Mouse (Mus musculus) MEL (cell line): ENCODE results near the gene Tmem199. TPM values are rescaled to one million over a fixed set of nuclear protein-coding genes. Genes with fewer than 3 reads are reported as not detected.

ENCODE experiments used
- DNase-seq: peaks from one replicate; pipeline ENCODE4 v3.0.0; 2011; ENCODE audit warnings: low read depth, low spot score
- H3K27ac ChIP-seq: 2 replicates; pipeline ENCODE4 v1.5.1; 2012; ENCODE audit warnings: low read depth, mild to moderate bottlenecking, control low read depth, low read length, moderate library complexity; ENCODE audit not compliant: control insufficient read depth
- H3K27me3 ChIP-seq, 2 experiments: fragments of 150-350 bp in 1 of 2; sonication (generic) in 1 of 2; 2 replicates each; pipeline ENCODE4 v1.6.1; 2012; ENCODE audit warnings: low read length in 2 of 2, mild to moderate bottlenecking in 2 of 2, improper control_type of control experiment in 1 of 2, moderate library complexity in 1 of 2; ENCODE audit not compliant: insufficient read depth in 2 of 2, control insufficient read depth in 1 of 2
- H3K36me3 ChIP-seq, 2 experiments: 2 replicates each; pipeline ENCODE4 v1.6.1; 2012 to 2014; ENCODE audit warnings: low read length in 2 of 2, improper control_type of control experiment in 1 of 2, inconsistent platforms in 1 of 2, mild to moderate bottlenecking in 1 of 2; ENCODE audit not compliant: insufficient read depth in 2 of 2, control insufficient read depth in 1 of 2
- H3K4me1 ChIP-seq, 2 experiments: fragments of 150-350 bp in 1 of 2; sonication (generic) in 1 of 2; 2 replicates each; pipeline ENCODE4 v1.6.1; 2012; ENCODE audit warnings: low read length in 2 of 2, improper control_type of control experiment in 1 of 2, mild to moderate bottlenecking in 1 of 2; ENCODE audit not compliant: insufficient read depth in 2 of 2, control insufficient read depth in 1 of 2
- H3K4me3 ChIP-seq, 2 experiments: fragments of 150-350 bp in 1 of 2; sonication (generic) in 1 of 2; 2 replicates each; pipeline ENCODE4 v1.5.1; 2012; ENCODE audit warnings: low read depth in 2 of 2, low read length in 2 of 2, mild to moderate bottlenecking in 2 of 2, moderate library complexity in 2 of 2, control low read depth in 1 of 2, improper control_type of control experiment in 1 of 2; ENCODE audit not compliant: control insufficient read depth in 1 of 2, insufficient read depth in 1 of 2
- H3K79me2 ChIP-seq: 2 replicates; pipeline ENCODE4 v1.6.1; 2012; ENCODE audit warnings: mild to moderate bottlenecking, low read length, moderate library complexity; ENCODE audit not compliant: control insufficient read depth, poor library complexity, insufficient read depth
- H3K9ac ChIP-seq: 2 replicates; pipeline ENCODE4 v1.6.1; 2012; ENCODE audit warnings: low read depth, mild to moderate bottlenecking, control low read depth, low read length, moderate library complexity; ENCODE audit not compliant: control insufficient read depth, poor library complexity, severe bottlenecking
- H3K9me3 ChIP-seq: fragments of 150-350 bp; sonication (generic); replicated peaks from 2 replicates; pipeline ENCODE4 v1.6.1; 2012; ENCODE audit warnings: mild to moderate bottlenecking, low read length, improper control_type of control experiment, moderate library complexity; ENCODE audit not compliant: insufficient read depth
- BHLHE40 ChIP-seq: IDR thresholded peaks from 2 replicates; pipeline ENCODE4 v1.6.1; 2012; ENCODE audit warnings: low read depth, mild to moderate bottlenecking, inconsistent platforms, low read length, improper control_type of control experiment, borderline replicate concordance
- CHD1 ChIP-seq: IDR thresholded peaks from 2 replicates; pipeline ENCODE4 v1.6.1; 2012; ENCODE audit warnings: low read depth, mild to moderate bottlenecking, inconsistent platforms, low read length, improper control_type of control experiment
- E2F4 ChIP-seq: IDR thresholded peaks from 2 replicates; pipeline ENCODE4 v1.6.1; 2011; ENCODE audit warnings: low read depth, low read length, improper control_type of control experiment, borderline replicate concordance
- EP300 ChIP-seq, 2 experiments: IDR thresholded peaks; 2 replicates each; pipeline ENCODE4 v1.6.1; 2011; ENCODE audit warnings: improper control_type of control experiment in 2 of 2, low read length in 2 of 2, low read depth in 1 of 2, mild to moderate bottlenecking in 1 of 2
- ETS1 ChIP-seq: IDR thresholded peaks from 2 replicates; pipeline ENCODE4 v1.6.1; 2012; ENCODE audit warnings: low read depth, mild to moderate bottlenecking, inconsistent platforms, low read length, improper control_type of control experiment, moderate library complexity
- HCFC1 ChIP-seq: IDR thresholded peaks from 2 replicates; pipeline ENCODE4 v1.6.1; 2012; ENCODE audit warnings: low read depth, mild to moderate bottlenecking, inconsistent platforms, low read length, improper control_type of control experiment, moderate library complexity
- JUND ChIP-seq: IDR thresholded peaks from 2 replicates; pipeline ENCODE4 v1.6.1; 2011; ENCODE audit warnings: low read depth, mild to moderate bottlenecking, improper control_type of control experiment, low read length
- MAFK ChIP-seq: IDR thresholded peaks from 2 replicates; pipeline ENCODE4 v1.6.1; 2011; ENCODE audit warnings: low read depth, mild to moderate bottlenecking, low read length, improper control_type of control experiment, borderline replicate concordance
- MAX ChIP-seq: IDR thresholded peaks from 2 replicates; pipeline ENCODE4 v1.6.1; 2011; ENCODE audit warnings: low read length, improper control_type of control experiment
- MXI1 ChIP-seq: IDR thresholded peaks from 2 replicates; pipeline ENCODE4 v1.6.1; 2011; ENCODE audit warnings: mild to moderate bottlenecking, low read depth, low read length, improper control_type of control experiment
- MYC ChIP-seq: IDR thresholded peaks from 2 replicates; pipeline ENCODE4 v1.6.1; 2011; ENCODE audit warnings: low read depth, mild to moderate bottlenecking, low read length, improper control_type of control experiment, moderate library complexity
- POLR2AphosphoS2 ChIP-seq: IDR thresholded peaks from 2 replicates; pipeline ENCODE4 v1.6.1; 2011; ENCODE audit warnings: low read length, improper control_type of control experiment
- RAD21 ChIP-seq: IDR thresholded peaks from 2 replicates; pipeline ENCODE4 v1.6.1; 2011; ENCODE audit warnings: mild to moderate bottlenecking, low read depth, low read length, improper control_type of control experiment
- TAL1 ChIP-seq: IDR thresholded peaks from 2 replicates; pipeline ENCODE4 v1.6.1; 2012; ENCODE audit warnings: mild to moderate bottlenecking, inconsistent platforms, low read length, moderate library complexity, mixed read lengths
- TBP ChIP-seq: IDR thresholded peaks from 2 replicates; pipeline ENCODE4 v1.8.0; 2011; ENCODE audit warnings: low read depth, low read length, improper control_type of control experiment
- USF1 ChIP-seq: IDR thresholded peaks from 2 replicates; pipeline ENCODE4 v1.6.1; 2014; ENCODE audit warnings: low read depth, mild to moderate bottlenecking, inconsistent platforms, low read length, improper control_type of control experiment, moderate library complexity
- USF2 ChIP-seq, 2 experiments: IDR thresholded peaks; 2 replicates each; pipeline ENCODE4 v1.6.1; 2011 to 2012; ENCODE audit warnings: improper control_type of control experiment in 2 of 2, low read length in 2 of 2, borderline replicate concordance in 1 of 2, inconsistent platforms in 1 of 2, low read depth in 1 of 2, mild to moderate bottlenecking in 1 of 2; ENCODE audit not compliant: insufficient read depth in 1 of 2
- ZKSCAN1 ChIP-seq: IDR thresholded peaks from 2 replicates; pipeline ENCODE4 v1.6.1; 2012; ENCODE audit warnings: low read depth, mild to moderate bottlenecking, inconsistent platforms, low read length, improper control_type of control experiment, moderate library complexity
- polyA plus RNA-seq, 2 experiments: library from polyadenylated mRNA; stranded (reverse) in 1 of 2; unstranded in 1 of 2; fragments of >175 nt in 1 of 2; fragments of >200 nt in 1 of 2; gene quantifications; 2 replicates each; pipeline versions ENCODE4 v1.2.1 to v1.2.4; 2012; ENCODE audit warnings: low replicate concordance in 2 of 2, low read depth in 1 of 2; ENCODE audit not compliant: insufficient read length in 2 of 2, insufficient read depth in 1 of 2, missing spikeins in 1 of 2
- total RNA-seq: library from RNA; depleted of rRNA; stranded (reverse); fragments of 300-350 nt; gene quantifications from 2 replicates; pipeline ENCODE4 v1.2.3, GENCODE M21; 2012

Tmem199 gene
- total and polyA plus RNA-seq, 3 experiments, result 36.5 to 57.1 TPM; not detected in 1

GRCm38 (mm10) chr11:78465568-78466180 is 46.3 kb downstream of the Tmem199 start, which contains the start of gene Slc46a1 (continued):
- TF ChIP-seq HCFC1, result peak; percentile 62
- no peak for TF ChIP-seq MAFK
- no peak for TF ChIP-seq BHLHE40
- TF ChIP-seq CHD1, result no peak; the same call in 1 of the 2 replicates
- no peak for TF ChIP-seq ZKSCAN1
- TF ChIP-seq USF2 (IDR thresholded peaks at IDR 0.05; ENCODE audit: borderline replicate concordance in 1 of 2, insufficient read depth in 1 of 2, low read depth in 1 of 2, low read length in 2 of 2), result peak in 1 of 2 experiments; percentile 25; a peak in 1 of 4 replicates
- peak; percentile 70 for TF ChIP-seq TBP
- peak; percentile 92 for TF ChIP-seq MAX
- TF ChIP-seq JUND, result no peak
- TF ChIP-seq ETS1, result peak; percentile 57; the same call in 1 of the 2 replicates

- TF ChIP-seq MYC (peak; percentile 63; the same call in 1 of the 2 replicates), E2F4 (no peak), MXI1 (peak; percentile 41; the same call in 1 of the 2 replicates), TAL1 (no peak), POLR2AphosphoS2 (no peak), MAX (peak; percentile 48; the same call in 1 of the 2 replicates), JUND (no peak), ETS1 (no peak), EP300 (IDR thresholded peaks at IDR 0.05; ENCODE audit: low read depth in 1 of 2, low read length in 2 of 2) (no peak), RAD21 (no peak), USF1 (no peak)
- TF ChIP-seq, all 39 proteins: peak for 3
- peak overlapping the region; percentile 85 to 95 for H3K4me3 ChIP-seq
- H3K36me3 ChIP-seq, result peaks cover 0 to 31% of the 10 kb centered on the region in 2 experiments; a peak in 2 of 4 replicates
- H3K9ac ChIP-seq, result peak overlapping the region; percentile 85
- no peaks in the 10 kb centered on the region for H3K27me3 ChIP-seq
- H3K4me1 ChIP-seq, result peaks cover 20 to 44% of the 10 kb centered on the region in 2 experiments
- DNase-seq, result peak; percentile 62
- no peaks in the 10 kb centered on the region for H3K9me3 ChIP-seq
- peak overlapping the region; percentile 5 for H3K27ac ChIP-seq
- H3K79me2 ChIP-seq, result no peaks in the 10 kb centered on the region; the same call in 1 of the 2 replicates
Observed at GRCm38 (mm10) chr11:78465116-78465515, 46.9 kb downstream of the Tmem199 start.
